9 mouse cellular contexts compared by ENCODE assay signal in genomic region chr13:18698518-18699065, GRCm38 (mm10). TPM values are rescaled to one million over a fixed set of nuclear protein-coding genes. Genes with fewer than 3 reads are reported as not detected.
DNase-seq lines count a peak whose midpoint lies in the region; ATAC-seq and TF ChIP-seq lines count a peak whose summit lies in the region.
"Had no signal": no experiment of that assay in that cellular context is flagged by ENCODE, and none has a peak within 500 bp of the region (broad histone marks: within the 10 kb centered on the region; RNA-seq: fewer than 3 reads in every experiment).

No protein-coding gene starts in this region.

- H3K9ac ChIP-seq in heart, adult 2 months (ENCODE audit: low read depth, low read length): no peak overlapping the region
- no peak overlapping the region for H3K9ac ChIP-seq in hindbrain, embryonic 12.5 days
- H3K9ac ChIP-seq in limb, embryonic 11.5 days (ENCODE audit: low read length): no peak overlapping the region
- H3K9ac ChIP-seq: liver, embryonic 13.5 days had no signal

- DNase-seq in heart, adult 2 months: no peak
- DNase-seq in heart, postnatal 25 days (ENCODE audit: low spot score): no peak
- DNase-seq in embryo, embryonic 10 days (ENCODE audit: low spot score): peak; percentile 58
- DNase-seq in limb, embryonic 11.5 days (ENCODE audit: low spot score): peak; percentile 58
- peak; percentile 64 for DNase-seq in retina, postnatal 1 day
- DNase-seq in spleen, postnatal 36 days (ENCODE audit: low spot score in 2 of 2): no peak
- DNase-seq: liver, embryonic 13.5 days had no signal

- TF ChIP-seq EP300 in heart, adult 2 months (IDR thresholded peaks at IDR 0.05; ENCODE audit: insufficient read depth, low read depth, low read length): no peak

- no peak overlapping the region for H3K4me3 ChIP-seq in heart, adult 2 months
- no peak overlapping the region for H3K4me3 ChIP-seq in E14TG2a.4 (replicated peaks; ENCODE audit: low read length)
- no peak overlapping the region for H3K4me3 ChIP-seq in hindbrain, embryonic 12.5 days
- no peak overlapping the region for H3K4me3 ChIP-seq in limb, embryonic 11.5 days (ENCODE audit: low read depth, low read length)
- H3K4me3 ChIP-seq: liver, embryonic 13.5 days had no signal

- intact Hi-C loops in heart, adult 2 months (cut with DNase I): no loop called here
- intact Hi-C loops in heart, postnatal 25 days (cut with DNase I): loop anchor here (10.0 kb wide), 1 partner anchor 644 kb away; no protein-coding TSS in a partner anchor

- H3K27me3 ChIP-seq in heart, adult 2 months (ENCODE audit: control insufficient read depth, insufficient read depth, low read length): no peaks in the 10 kb centered on the region
- no peaks in the 10 kb centered on the region for H3K27me3 ChIP-seq in E14TG2a.4 (ENCODE audit: insufficient read depth, low read length)
- no peaks in the 10 kb centered on the region for H3K27me3 ChIP-seq in hindbrain, embryonic 12.5 days
- H3K27me3 ChIP-seq in limb, embryonic 11.5 days (ENCODE audit: control insufficient read depth, insufficient read depth, low read length): no peaks in the 10 kb centered on the region
- H3K27me3 ChIP-seq: liver, embryonic 13.5 days had no signal

- H3K27ac ChIP-seq in heart, adult 2 months: no peak overlapping the region
- no peak overlapping the region for H3K27ac ChIP-seq in hindbrain, embryonic 12.5 days
- H3K27ac ChIP-seq in limb, embryonic 11.5 days (replicated peaks; ENCODE audit: low read depth, low read length): no peak overlapping the region
- H3K27ac ChIP-seq: liver, embryonic 13.5 days had no signal

- no peaks in the 10 kb centered on the region for H3K36me3 ChIP-seq in heart, adult 2 months (ENCODE audit: control insufficient read depth, insufficient read depth, low read length)
- no peaks in the 10 kb centered on the region for H3K36me3 ChIP-seq in E14TG2a.4 (ENCODE audit: insufficient read depth, low read length)
- H3K36me3 ChIP-seq in hindbrain, embryonic 12.5 days: no peaks in the 10 kb centered on the region
- no peaks in the 10 kb centered on the region for H3K36me3 ChIP-seq in limb, embryonic 11.5 days (ENCODE audit: control insufficient read depth, insufficient read depth, low read length)
- H3K36me3 ChIP-seq: liver, embryonic 13.5 days had no signal

- no peak for TF ChIP-seq POLR2A in heart, adult 2 months (IDR thresholded peaks at IDR 0.05; ENCODE audit: insufficient read depth, low read depth, low read length)

- no peaks in the 10 kb centered on the region for H3K79me2 ChIP-seq in heart, adult 2 months (replicated peaks; ENCODE audit: control insufficient read depth, insufficient read depth, low read length)

- no peaks in the 10 kb centered on the region for H3K4me1 ChIP-seq in heart, adult 2 months (ENCODE audit: control insufficient read depth, insufficient read depth, low read length)
- no peaks in the 10 kb centered on the region for H3K4me1 ChIP-seq in E14TG2a.4 (replicated peaks; ENCODE audit: low read depth, low read length)
- H3K4me1 ChIP-seq in hindbrain, embryonic 12.5 days: no peaks in the 10 kb centered on the region
- no peaks in the 10 kb centered on the region for H3K4me1 ChIP-seq in limb, embryonic 11.5 days (ENCODE audit: control insufficient read depth, insufficient read depth, low read length)
- H3K4me1 ChIP-seq: liver, embryonic 13.5 days had no signal

- H3K4me2 ChIP-seq in hindbrain, embryonic 12.5 days (replicated peaks): no peak overlapping the region
- H3K4me2 ChIP-seq in limb, embryonic 11.5 days (ENCODE audit: low read depth, severe bottlenecking): no peak overlapping the region
- H3K4me2 ChIP-seq: liver, embryonic 13.5 days had no signal

- ATAC-seq in hindbrain, embryonic 12.5 days (ENCODE audit: low FRiP score): peak; percentile 69
- no peak for ATAC-seq in limb, embryonic 11.5 days (ENCODE audit: insufficient number of reproducible peaks, low FRiP score, low TSS enrichment, low read depth)

- 32% methylated on average over 7 of the region's 7 CpGs for WGBS in heart, adult 2 months
- 39% methylated on average over 7 of the region's 7 CpGs for WGBS in hindbrain, embryonic 12.5 days
- 46% methylated on average over 7 of the region's 7 CpGs for WGBS in limb, embryonic 11.5 days

- no peaks in the 10 kb centered on the region for H3K9me3 ChIP-seq in E14TG2a.4 (ENCODE audit: low read length)
- no peaks in the 10 kb centered on the region for H3K9me3 ChIP-seq in hindbrain, embryonic 12.5 days (replicated peaks)
- no peaks in the 10 kb centered on the region for H3K9me3 ChIP-seq in limb, embryonic 11.5 days (ENCODE audit: control insufficient read depth, low read length)
- H3K9me3 ChIP-seq: liver, embryonic 13.5 days had no signal

- TF ChIP-seq CTCF in heart, adult 2 months (IDR thresholded peaks at IDR 0.05): peak; percentile 70
- TF ChIP-seq CTCF in E14TG2a.4 (conservative IDR thresholded peaks at IDR 0.05; ENCODE audit: low read length): peak; percentile 81

RNA-seq across cellular contexts. Expression of gene Vps41, which starts 18.5 kb away (rescaled TPM):
- total RNA-seq in heart, adult 2 months (2021): 10 to 100 TPM; 28.2 to 31.3 TPM
- 13.9 and 23.4 TPM in 2 replicates for polyA plus RNA-seq in heart, adult 2 months (2012; rRNA removed)
- 10 to 100 TPM; 29.7 to 32.5 TPM for total RNA-seq in heart, postnatal 25 days (2021)
- polyA plus RNA-seq in hindbrain, embryonic 12.5 days (2016; fragmentation: Nextera tagmentation; extraction: Ambion mirVana): 105 and 110 TPM in 2 replicates
- 70.0 and 70.4 TPM in 2 replicates for polyA plus RNA-seq in limb, embryonic 11.5 days (2014; fragmentation: Nextera tagmentation; extraction: Ambion mirVana)

Comparison
In these comparisons a context has a peak if more than half of its experiments do, and no peak if none do; other contexts are left out.
1. DNase-seq: peak in embryo, embryonic 10 days (single experiment), limb, embryonic 11.5 days (single experiment) and retina, postnatal 1 day (single experiment); none in heart, adult 2 months (0 of 2), heart, postnatal 25 days (single experiment) and spleen, postnatal 36 days (0 of 2).